In the genomic region with DNA sequence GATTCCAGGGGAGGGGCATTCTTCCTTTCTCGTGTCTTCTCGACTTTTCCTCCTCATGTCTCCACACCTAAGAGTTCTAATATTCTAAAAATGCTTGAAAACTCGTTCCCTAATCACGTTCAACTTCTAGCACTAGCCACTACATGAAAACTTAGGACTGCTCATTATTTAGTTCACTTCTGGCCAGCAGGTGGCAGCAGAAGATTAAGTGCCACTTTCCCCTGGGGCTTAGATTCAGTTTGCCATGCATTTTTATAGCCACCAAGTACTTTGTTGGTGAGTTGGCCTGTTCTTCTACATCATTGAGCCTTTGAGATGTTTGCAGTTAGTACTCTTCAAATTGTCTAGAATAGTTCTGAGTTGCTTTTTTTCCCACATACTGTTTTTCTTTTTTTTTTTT, we compare ENCODE assay signal across 9 mouse cellular contexts. TPM values are rescaled to one million over a fixed set of nuclear protein-coding genes. Genes with fewer than 3 reads are reported as not detected.
DNase-seq lines count a peak whose midpoint lies in the region; ATAC-seq and TF ChIP-seq lines count a peak whose summit lies in the region.
"Had no signal": no experiment of that assay in that cellular context is flagged by ENCODE, and none has a peak within 500 bp of the region (broad histone marks: within the 10 kb centered on the region; RNA-seq: fewer than 3 reads in every experiment).

No protein-coding gene starts in this region.

- no peak overlapping the region for H3K9ac ChIP-seq in forebrain, postnatal 0 days
- H3K9ac ChIP-seq in midbrain, embryonic 12.5 days (replicated peaks), result no peak overlapping the region

- no peaks in the 10 kb centered on the region for H3K36me3 ChIP-seq in heart, embryonic 10.5 days
- H3K36me3 ChIP-seq in forebrain, postnatal 0 days (ENCODE audit: insufficient read depth), result no peaks in the 10 kb centered on the region
- H3K36me3 ChIP-seq in midbrain, embryonic 12.5 days, result no peaks in the 10 kb centered on the region

- peak; percentile 67 to 90 for DNase-seq in heart, adult 18-20 months
- DNase-seq in heart, embryonic 10.5 days (ENCODE audit: low spot score), result no peak
- peak; percentile 71 to 77 for DNase-seq in cerebellum, adult 2 months
- peak; percentile 87 for DNase-seq in forebrain, postnatal 0 days
- peak; percentile 25 to 36 for DNase-seq in left cerebral cortex, adult 8-10 months (ENCODE audit: low spot score in 2 of 2)
- DNase-seq in spleen, postnatal 14 days (ENCODE audit: low spot score in 2 of 2), result peak; percentile 15 to 56

- H3K27me3 ChIP-seq in heart, embryonic 10.5 days (ENCODE audit: insufficient read depth, poor library complexity, severe bottlenecking), result no peaks in the 10 kb centered on the region
- no peaks in the 10 kb centered on the region for H3K27me3 ChIP-seq in cerebellum, adult 2 months (ENCODE audit: control insufficient read depth, insufficient read depth, low read length)
- no peaks in the 10 kb centered on the region for H3K27me3 ChIP-seq in forebrain, postnatal 0 days (ENCODE audit: insufficient read depth, low read length)
- H3K27me3 ChIP-seq in midbrain, embryonic 12.5 days, result no peaks in the 10 kb centered on the region

- 14% methylated on average over 4 of the region's 4 CpGs for WGBS in heart, embryonic 10.5 days
- 2% methylated on average over 4 of the region's 4 CpGs for WGBS in cerebellum, adult 2 months
- 8% methylated on average over 4 of the region's 4 CpGs for WGBS in forebrain, postnatal 0 days
- WGBS in midbrain, embryonic 12.5 days, result 15% methylated on average over 4 of the region's 4 CpGs

- H3K4me2 ChIP-seq in forebrain, postnatal 0 days (ENCODE audit: low read depth), result no peak overlapping the region
- H3K4me2 ChIP-seq in midbrain, embryonic 12.5 days (replicated peaks), result no peak overlapping the region

- TF ChIP-seq POLR2A in cerebellum, adult 2 months (IDR thresholded peaks at IDR 0.05; ENCODE audit: borderline replicate concordance, insufficient read depth, low read length), result no peak

- no peak overlapping the region for H3K27ac ChIP-seq in heart, embryonic 10.5 days
- no peak overlapping the region for H3K27ac ChIP-seq in cerebellum, adult 2 months (ENCODE audit: insufficient read depth, low read length)
- no peak overlapping the region for H3K27ac ChIP-seq in forebrain, postnatal 0 days (ENCODE audit: low read depth, low read length)
- H3K27ac ChIP-seq in midbrain, embryonic 12.5 days (replicated peaks), result no peak overlapping the region

- H3K4me1 ChIP-seq in heart, embryonic 10.5 days, result peaks cover 6% of the 10 kb centered on the region; the same call in 1 of the 2 replicates
- no peaks in the 10 kb centered on the region for H3K4me1 ChIP-seq in cerebellum, adult 2 months (ENCODE audit: control insufficient read depth, insufficient read depth, low read length)
- H3K4me1 ChIP-seq in forebrain, postnatal 0 days (ENCODE audit: insufficient read depth), result no peaks in the 10 kb centered on the region; the same call in 1 of the 2 replicates
- H3K4me1 ChIP-seq in midbrain, embryonic 12.5 days, result peaks cover 6% of the 10 kb centered on the region; the same call in 1 of the 2 replicates

- no peak overlapping the region for H3K4me3 ChIP-seq in heart, embryonic 10.5 days
- no peak overlapping the region for H3K4me3 ChIP-seq in cerebellum, adult 2 months (replicated peaks; ENCODE audit: insufficient read depth, low read depth, low read length)
- no peak overlapping the region for H3K4me3 ChIP-seq in forebrain, postnatal 0 days (ENCODE audit: low read depth, low read length)
- H3K4me3 ChIP-seq in midbrain, embryonic 12.5 days, result no peak overlapping the region
- H3K4me3 ChIP-seq: myocyte had no signal

- peak; percentile 78 for ATAC-seq in forebrain, postnatal 0 days
- ATAC-seq in inflammation-experienced regulatory T-cells, adult 6 months, result peak; percentile 85
- ATAC-seq in midbrain, embryonic 12.5 days (ENCODE audit: low FRiP score, low read depth), result 0 out of 2 replicates have a peak, but pooled peaks have one; percentile 47

- H3K9me3 ChIP-seq in heart, embryonic 10.5 days, result no peaks in the 10 kb centered on the region
- no peaks in the 10 kb centered on the region for H3K9me3 ChIP-seq in forebrain, postnatal 0 days (ENCODE audit: low read length)
- H3K9me3 ChIP-seq in midbrain, embryonic 12.5 days, result no peaks in the 10 kb centered on the region

- peak; percentile 82 for TF ChIP-seq CTCF in cerebellum, adult 2 months (IDR thresholded peaks at IDR 0.05; ENCODE audit: borderline replicate concordance, insufficient read depth, low read depth, low read length)
- peak; percentile 94 for TF ChIP-seq CTCF in forebrain, postnatal 0 days (IDR thresholded peaks at IDR 0.05; ENCODE audit: low read depth)

RNA-seq across cellular contexts. Expression of a gene that starts 6.5 kb away (rescaled TPM):
- 10 to 100 TPM; 10.6 to 12.9 TPM for total RNA-seq in heart, adult 18-20 months (2021)
- polyA plus RNA-seq in heart, embryonic 10.5 days (2016; fragmentation: Nextera tagmentation; extraction: Ambion mirVana), result 23.2 and 25.5 TPM in 2 replicates
- 9.8 and 10.0 TPM in 2 replicates for polyA plus RNA-seq in cerebellum, adult 2 months (2012; rRNA removed)
- total RNA-seq in forebrain, postnatal 0 days (2014; rRNA removed), result 12.6 and 15.2 TPM in 2 replicates
- 14.8 and 18.2 TPM in 2 replicates for polyA plus RNA-seq in forebrain, postnatal 0 days (2015; fragmentation: Nextera tagmentation; extraction: Ambion mirVana)
- polyA plus RNA-seq in inflammation-experienced regulatory T-cells, adult 6 months (2017; shearing (Covaris generic)), result 10 to 100 TPM; 40.1 to 65.0 (median 54.7) TPM
- 10 to 100 TPM; 20.0 to 22.1 (median 21.0) TPM for total RNA-seq in left cerebral cortex, adult 8-10 months (2022)
- 27.2 and 28.0 TPM in 2 replicates for polyA plus RNA-seq in midbrain, embryonic 12.5 days (2016; fragmentation: Nextera tagmentation; extraction: Ambion mirVana)

RNA-seq across cellular contexts. Expression of a gene that starts 47.1 kb away (rescaled TPM):
- total RNA-seq in heart, adult 18-20 months (2021), result under 1 TPM; 0.10 to 0.41 TPM
- polyA plus RNA-seq in heart, embryonic 10.5 days (2016; fragmentation: Nextera tagmentation; extraction: Ambion mirVana), result 0.31 and 0.65 TPM in 2 replicates
- polyA plus RNA-seq in cerebellum, adult 2 months (2012; rRNA removed), result 25.2 and 32.7 TPM in 2 replicates
- total RNA-seq in forebrain, postnatal 0 days (2014; rRNA removed), result 0.46 and 0.48 TPM in 2 replicates
- polyA plus RNA-seq in forebrain, postnatal 0 days (2015; fragmentation: Nextera tagmentation; extraction: Ambion mirVana), result 0.10 and 0.25 TPM in 2 replicates
- under 1 TPM; 0.39 to 0.95 (median 0.84) TPM for polyA plus RNA-seq in inflammation-experienced regulatory T-cells, adult 6 months (2017; shearing (Covaris generic))
- 10 to 100 TPM; 19.7 to 23.3 (median 21.4) TPM for total RNA-seq in left cerebral cortex, adult 8-10 months (2022)
- polyA plus RNA-seq in midbrain, embryonic 12.5 days (2016; fragmentation: Nextera tagmentation; extraction: Ambion mirVana), result 0.50 and 0.51 TPM in 2 replicates
- polyA plus RNA-seq: myocyte had no signal

Comparison
In these comparisons a context has a peak if more than half of its experiments do, and no peak if none do; other contexts are left out.
1. RNA of a gene that starts 47.1 kb away (polyA plus RNA-seq): 25.2 to 32.7 TPM in cerebellum, adult 2 months; 0.39 to 0.95 TPM in inflammation-experienced regulatory T-cells, adult 6 months, 0.31 to 0.65 TPM in heart, embryonic 10.5 days, 0.50 to 0.51 TPM in midbrain, embryonic 12.5 days and 0.10 to 0.25 TPM in forebrain, postnatal 0 days; every median in the first group is over 10 times any median in the second.
2. Peak in every context shown above with its lines, with median percentiles within 50 percentile points of each other: ATAC-seq.